Mouse (Mus musculus): ENCODE results near the gene Gpc5.

Gpc5 gene

DNA sequence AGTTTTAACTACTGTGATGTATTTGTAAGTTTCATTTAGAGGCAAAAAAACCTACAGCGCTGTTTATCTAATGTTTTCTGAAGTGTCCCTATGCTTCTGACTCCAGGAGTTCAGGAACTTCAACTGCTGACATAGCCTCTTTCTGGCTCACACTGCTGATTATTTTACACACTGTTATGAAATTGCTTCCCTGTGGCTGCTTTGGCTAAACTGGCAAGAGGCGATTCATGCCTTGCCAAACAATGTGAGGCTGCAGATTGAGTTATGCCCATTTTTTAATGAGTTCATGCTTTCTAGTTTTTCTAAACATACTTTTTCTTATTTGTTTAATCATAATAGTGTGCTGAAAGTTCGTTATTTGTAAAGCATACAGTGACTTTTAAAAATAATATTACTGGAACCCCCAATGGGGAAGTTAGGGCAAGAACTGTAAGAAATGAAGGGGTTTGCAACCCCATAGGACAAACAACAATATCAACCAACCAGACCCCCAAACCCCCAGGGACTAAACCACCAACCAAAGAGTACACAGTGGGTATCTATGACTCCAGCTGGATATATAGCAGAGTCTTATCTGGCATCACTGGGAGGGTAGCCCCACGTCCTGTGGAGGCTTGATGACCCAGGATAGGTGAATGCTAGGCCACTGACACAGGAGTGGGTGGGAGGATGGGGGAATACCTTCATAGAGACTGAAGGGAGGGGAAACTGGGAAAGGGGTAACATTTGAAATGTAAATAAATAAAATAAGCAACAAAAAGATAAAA is 454.7 kb downstream of the Gpc5 start:
- DNase-seq (ENCODE audit: low spot score): no peak

DNA sequence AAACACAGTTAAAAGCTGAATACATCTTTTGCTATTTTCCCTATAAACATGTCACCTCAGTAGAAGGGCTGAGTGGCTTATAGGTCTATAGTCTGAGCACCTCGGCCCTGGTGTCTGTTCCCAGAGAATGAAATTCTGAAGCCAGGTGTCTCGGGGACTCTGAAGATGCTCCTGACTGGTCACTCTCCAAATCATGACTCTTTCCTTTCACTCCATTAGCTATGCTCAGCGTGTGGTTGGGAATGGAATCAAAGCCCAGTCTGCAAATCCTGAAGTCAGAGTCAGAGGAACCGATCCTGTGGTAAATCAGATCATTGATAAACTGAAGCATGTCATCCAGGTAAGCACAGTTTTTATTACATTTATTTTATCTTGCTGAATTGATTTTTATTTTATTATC is 460.0 kb downstream of the Gpc5 start:
- no peak for DNase-seq (ENCODE audit: low spot score)

- DNase-seq (ENCODE audit: low spot score): no peak
Observed at GRCm38 (mm10) chr14:115580466-115581255, 488.6 kb downstream of the Gpc5 start.

DNA sequence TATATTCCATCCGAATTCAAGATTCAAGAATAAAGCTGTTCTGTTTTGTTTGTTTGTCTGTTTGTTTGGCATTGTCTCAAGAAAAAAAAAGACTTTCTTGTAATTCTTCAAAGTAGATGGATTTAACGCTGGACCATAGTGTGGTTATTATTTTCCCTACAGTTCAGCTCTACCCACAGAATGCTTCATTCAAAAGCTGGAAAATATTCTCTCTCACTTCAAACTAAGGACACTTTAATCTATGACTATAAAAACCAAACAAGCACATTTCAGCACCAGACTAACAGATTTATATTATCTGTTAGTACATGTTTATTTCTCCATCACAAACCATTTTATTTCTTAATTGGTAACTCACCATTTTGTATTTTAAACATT is 489.2 kb downstream of the Gpc5 start:
- DNase-seq (ENCODE audit: low spot score): no peak

- no peak for DNase-seq (ENCODE audit: low spot score)
Observed at GRCm38 (mm10) chr14:115600259-115601029, 508.4 kb downstream of the Gpc5 start.

DNA sequence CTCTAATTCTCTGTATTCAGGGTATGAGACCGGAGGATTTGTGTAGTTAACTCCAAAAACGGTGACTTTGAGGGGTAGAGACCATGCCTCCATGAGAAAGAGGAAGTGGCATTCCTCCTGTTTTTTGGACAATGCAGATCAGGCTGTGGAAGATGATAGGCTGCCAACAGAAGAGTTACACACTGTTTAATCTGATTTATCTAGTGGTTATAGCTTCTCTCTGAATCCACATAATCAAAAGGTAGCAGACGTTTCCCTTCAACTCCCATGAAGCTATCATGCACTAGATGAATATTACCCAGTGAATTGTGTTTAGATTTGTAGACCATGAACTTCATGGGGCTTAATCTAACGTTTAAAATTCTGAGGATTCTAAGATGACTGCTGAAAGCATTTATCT is 522.1 kb downstream of the Gpc5 start:
- no peak for DNase-seq (ENCODE audit: low spot score)

DNA sequence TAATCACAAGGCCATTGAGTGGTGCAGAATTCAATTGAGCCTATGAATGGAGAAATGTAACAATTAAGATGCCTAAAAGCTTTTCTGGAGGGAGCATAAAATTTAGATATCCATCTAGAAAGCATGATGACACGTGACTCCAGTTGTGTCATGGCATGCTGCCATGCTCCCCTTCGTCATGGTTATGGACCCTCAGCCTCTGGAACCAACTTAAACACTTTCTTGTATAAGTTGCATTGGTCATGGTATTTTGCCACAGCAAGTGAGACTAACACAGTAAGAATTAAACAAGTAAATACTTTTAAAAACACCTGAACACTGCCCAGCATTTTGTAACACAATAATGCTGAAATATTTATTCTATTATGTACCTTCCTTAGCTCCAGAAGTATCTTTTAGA is 524.3 kb downstream of the Gpc5 start:
- DNase-seq (ENCODE audit: low spot score): no peak

GRCm38 (mm10) chr14:115616846-115617245 is 524.8 kb downstream of the Gpc5 start:
- DNase-seq (ENCODE audit: low spot score): no peak

DNA sequence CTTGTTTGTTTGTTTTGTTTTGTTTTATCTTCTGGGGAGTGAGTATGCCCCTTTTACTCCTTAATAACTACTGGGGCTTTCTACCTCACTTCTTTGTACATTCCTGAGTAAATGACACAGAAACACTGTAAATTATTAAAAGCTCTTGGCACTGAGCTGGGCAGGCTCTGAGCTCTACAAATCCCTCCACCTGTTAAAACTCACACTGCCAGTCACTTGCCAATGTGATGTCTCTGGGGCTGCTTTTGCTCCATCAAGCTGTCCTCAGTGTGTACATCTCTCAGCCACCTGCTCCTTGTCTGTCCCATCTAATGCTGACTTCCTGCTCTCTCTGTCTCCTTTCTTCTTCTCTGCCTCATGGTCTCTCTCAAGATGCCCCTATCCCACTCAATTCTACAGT is 528.5 kb downstream of the Gpc5 start:
- no peak for DNase-seq (ENCODE audit: low spot score)

DNA sequence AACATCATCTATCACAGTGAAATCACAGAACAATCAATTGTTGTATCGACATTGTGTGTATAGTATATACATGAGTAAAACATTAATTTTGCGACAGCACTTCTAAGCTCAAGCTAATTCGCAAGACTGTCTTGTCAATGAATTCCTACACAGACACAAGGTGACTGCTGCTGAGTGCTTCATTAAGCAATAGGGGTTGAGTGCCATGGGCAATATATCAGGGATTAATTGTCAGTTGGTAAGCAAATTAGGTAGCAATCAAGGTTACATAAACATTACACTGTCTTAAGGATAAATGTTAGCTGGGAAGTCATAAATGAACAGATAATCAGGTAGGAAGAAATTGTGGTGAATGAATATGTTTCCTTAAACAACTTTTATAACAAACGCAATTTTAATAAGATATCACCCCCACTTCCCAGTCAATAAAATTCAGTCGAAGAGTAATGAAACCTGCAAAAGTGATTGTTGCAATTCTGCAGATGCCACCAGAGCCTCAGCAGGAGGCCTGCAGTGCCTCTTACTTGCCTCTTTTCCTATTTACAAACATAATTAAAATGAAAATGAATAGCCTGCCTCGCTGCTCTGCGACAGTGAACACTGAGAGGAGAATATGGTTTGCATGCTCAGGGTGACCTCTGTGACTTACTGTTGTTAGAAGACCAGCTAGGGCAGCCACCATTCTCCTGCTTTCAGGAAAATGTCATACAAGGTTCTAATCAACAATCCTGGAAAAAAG is 539.3 kb downstream of the Gpc5 start:
- no peak for DNase-seq (ENCODE audit: low spot score)

- DNase-seq (ENCODE audit: low spot score): no peak
Observed at GRCm38 (mm10) chr14:115633311-115633710, 541.3 kb downstream of the Gpc5 start.

GRCm38 (mm10) chr14:115679875-115680274 is 587.9 kb downstream of the Gpc5 start:
- DNase-seq (ENCODE audit: low spot score): no peak

DNA sequence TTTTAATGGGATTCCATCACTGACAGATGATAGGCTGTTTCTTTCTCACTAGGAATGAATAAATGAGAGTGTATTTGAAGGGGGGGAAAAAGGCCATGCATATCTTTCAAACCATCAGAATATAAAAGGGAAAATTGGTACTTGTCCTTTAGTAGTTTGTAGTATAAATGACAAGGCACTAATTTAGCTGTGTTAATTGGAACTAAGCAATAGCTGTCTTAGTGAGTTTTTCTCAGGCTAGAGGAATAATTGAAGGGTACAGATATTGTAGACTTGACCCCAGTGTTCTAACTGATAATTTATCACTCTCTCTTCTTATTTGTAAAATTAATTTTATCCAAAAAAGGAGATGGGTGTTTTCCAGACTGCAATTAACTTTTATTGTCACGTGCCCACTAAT is 654.0 kb downstream of the Gpc5 start:
- no peak for DNase-seq (ENCODE audit: low spot score)

DNA sequence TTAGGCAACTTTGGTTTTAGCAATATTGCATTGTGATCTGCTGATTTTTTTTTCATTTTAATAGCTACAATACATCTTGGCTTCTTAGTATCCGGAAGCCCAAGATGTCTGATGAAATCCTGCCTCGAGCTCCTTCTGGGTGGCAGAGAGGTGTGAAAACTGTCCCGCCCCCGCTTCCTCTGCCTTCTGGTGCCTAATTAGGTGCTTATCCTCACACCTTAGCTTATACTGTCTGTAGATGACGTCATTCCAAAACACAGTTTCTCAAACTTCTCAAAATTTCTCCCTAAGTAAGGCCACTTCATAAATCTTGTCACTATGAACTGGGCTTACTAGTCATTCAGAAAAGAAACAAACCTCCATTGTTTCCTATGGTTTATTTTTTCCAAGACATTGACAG is 668.2 kb downstream of the Gpc5 start:
- no peak for DNase-seq (ENCODE audit: low spot score)

GRCm38 (mm10) chr14:115779382-115780177 is 687.6 kb downstream of the Gpc5 start:
- no peak for DNase-seq (ENCODE audit: low spot score)

GRCm38 (mm10) chr14:115804751-115805150 is 712.7 kb downstream of the Gpc5 start:
- DNase-seq (ENCODE audit: low spot score): no peak

DNA sequence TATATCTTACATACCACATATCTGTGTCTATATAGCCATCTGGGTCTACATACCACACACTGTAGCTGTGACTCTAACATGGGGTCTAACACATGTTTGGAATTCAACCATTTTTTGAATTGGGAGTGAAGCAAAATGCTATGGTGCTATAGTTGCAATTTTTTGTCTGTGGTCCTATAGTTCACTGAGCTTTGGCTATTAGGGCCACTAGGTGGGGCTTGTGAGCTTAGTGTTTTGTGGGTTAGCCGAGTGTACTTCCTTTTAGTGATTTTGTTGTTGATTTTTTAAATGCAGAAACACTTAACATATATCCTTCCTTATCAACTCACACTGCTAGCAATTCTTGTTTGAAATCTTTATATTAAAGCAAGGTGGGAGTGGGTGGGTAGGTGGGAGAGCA is 727.0 kb downstream of the Gpc5 start:
- no peak for DNase-seq (ENCODE audit: low spot score)

DNA sequence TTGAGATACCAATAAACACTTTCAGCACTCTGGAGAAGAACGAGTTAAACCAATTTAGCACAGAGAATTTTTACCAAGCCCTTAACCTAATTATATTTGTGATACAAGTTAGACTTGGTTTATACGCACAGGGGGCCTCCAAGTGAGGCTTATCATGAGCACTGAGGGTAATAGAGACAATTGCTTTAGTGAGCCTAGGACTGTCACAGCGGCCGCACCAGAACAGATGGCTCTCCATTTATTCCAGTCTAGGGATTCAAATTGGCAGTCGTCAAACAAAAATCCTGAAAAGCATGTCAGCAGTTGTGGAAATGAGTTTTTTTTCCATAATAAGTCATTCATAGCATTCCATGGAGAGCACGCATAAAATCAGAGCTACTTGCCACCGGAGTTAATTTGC is 729.6 kb downstream of the Gpc5 start:
- DNase-seq (ENCODE audit: low spot score): no peak

DNA sequence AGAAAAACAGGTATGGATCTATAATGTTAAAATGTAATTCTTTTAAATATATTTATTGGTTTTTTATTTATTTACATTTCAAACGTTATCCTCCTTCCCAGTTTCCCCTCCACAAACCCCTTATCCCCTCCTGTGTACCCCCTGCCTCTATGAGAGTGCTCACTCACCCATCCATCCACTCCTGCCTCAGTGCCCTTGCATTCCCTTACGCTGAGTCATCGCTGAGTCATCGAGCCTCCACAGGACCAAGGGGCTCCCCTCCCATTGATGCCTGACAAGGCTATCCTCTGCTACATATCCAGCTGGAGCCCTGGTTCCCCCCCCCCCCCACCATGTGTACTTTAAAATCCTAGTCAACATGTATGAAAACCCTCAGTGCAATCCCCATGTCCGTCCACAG is 738.5 kb downstream of the Gpc5 start:
- no peak for DNase-seq (ENCODE audit: low spot score)

- peak; percentile 66 for DNase-seq (ENCODE audit: low spot score)
Observed at GRCm38 (mm10) chr14:115831219-115831755, 739.3 kb downstream of the Gpc5 start.
